Mouse (Mus musculus) adrenal gland, adult 18-20 months (tissue): ENCODE results near the gene Arel1. TPM values are rescaled to one million over a fixed set of nuclear protein-coding genes. Genes with fewer than 3 reads are reported as not detected.

Source experiments
- DNase-seq, 2 experiments: peaks; one replicate each; pipeline ENCODE4 v3.0.0; 2021 to 2022; ENCODE audit warnings: low spot score in 2 of 2
- long read RNA-seq, 2 experiments: library from polyadenylated mRNA; stranded (forward); transcript quantifications; one replicate each; pipeline ENCODE4 v2.0.0; 2021
- total RNA-seq, 2 experiments: library from RNA; stranded (reverse); gene quantifications; 1 replicate in 1 of 2; 2 replicates in 1 of 2; pipeline ENCODE4 v1.2.3; 2021

Gene Arel1
- total RNA-seq, result 10 to 100 TPM; 32.0 to 33.0 TPM
- long read RNA-seq, experiment 1, full-length matches to known transcripts, result 5 of 9 reads
- long read RNA-seq, experiment 1, partial matches to known transcripts, result 2 of 9 reads
- long read RNA-seq, experiment 1, other reads (novel, unspliced or antisense), result 2 of 9 reads
- long read RNA-seq, experiment 2, full-length matches to known transcripts, result 3 of 17 reads
- long read RNA-seq, experiment 2, partial matches to known transcripts, result 12 of 17 reads
- long read RNA-seq, experiment 2, other reads (novel, unspliced or antisense), result 2 of 17 reads

DNA sequence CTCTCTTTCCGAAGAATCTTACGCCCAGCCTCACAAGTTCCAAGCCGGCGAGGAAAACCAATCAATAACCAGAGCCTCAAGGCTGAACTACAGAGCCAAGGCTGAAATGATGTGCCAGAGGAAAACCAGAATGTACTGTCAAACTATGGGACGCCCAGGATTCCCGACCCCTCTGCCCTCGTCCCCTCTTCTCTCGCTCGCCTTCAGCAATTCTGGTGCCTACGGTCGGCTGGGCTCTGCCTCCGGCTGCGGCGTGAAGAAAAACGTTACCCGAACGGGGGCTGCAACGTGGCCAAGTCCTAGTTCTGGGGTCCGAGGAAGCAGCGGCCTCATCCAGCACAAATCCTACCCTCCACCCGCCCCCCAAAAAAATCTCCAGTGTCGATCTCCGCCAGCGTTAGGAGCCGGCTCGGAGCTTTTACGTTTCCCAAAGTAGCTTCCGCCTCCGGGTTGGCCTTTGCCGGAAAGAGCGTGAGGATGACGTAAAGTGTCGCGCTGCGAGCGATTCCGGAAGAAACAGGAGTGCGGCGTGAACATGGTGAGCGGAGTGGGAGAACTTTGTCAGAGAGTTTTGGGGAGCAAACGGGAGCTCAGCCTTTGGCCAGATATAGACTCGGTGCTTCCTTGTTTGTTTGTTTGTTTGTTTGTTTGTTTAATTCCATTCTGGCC is at the start of gene Arel1, which contains the start of gene Fcf1:
TSS of gene Arel1 (minus strand) at position 473 of the 669 bp plus-strand sequence.
TSS of gene Fcf1 (plus strand) at position 470 of the 669 bp plus-strand sequence.
- peak; percentile 82 to 84 for DNase-seq

- no peak for DNase-seq
Measured at GRCm38 (mm10) chr12:85012185-85012584, 41.5 kb upstream of the Arel1 start.

GRCm38 (mm10) chr12:85010541-85010940 is 39.8 kb upstream of the Arel1 start:
- DNase-seq, result no peak

DNA sequence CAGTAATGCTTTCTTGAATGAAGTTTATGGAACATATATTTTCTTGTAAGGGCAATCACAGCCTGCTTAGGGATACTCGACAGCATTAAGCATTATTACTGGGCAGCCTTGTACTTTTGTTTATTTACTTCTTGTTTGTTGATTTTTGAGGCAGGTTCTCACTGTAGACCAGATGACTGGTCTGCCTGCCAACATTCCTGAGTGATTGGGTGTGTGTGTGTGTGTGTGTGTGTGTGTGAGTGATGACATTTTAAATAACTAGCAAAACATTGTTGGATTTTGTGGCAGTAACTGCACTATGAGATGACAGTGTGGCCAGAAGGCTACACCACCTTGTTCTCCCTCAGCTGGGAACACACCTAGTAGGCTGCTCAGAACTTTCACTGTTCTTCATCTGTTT is 39.1 kb upstream of the Arel1 start:
- no peak for DNase-seq

- no peak for DNase-seq
Measured at GRCm38 (mm10) chr12:85007021-85007420, 36.3 kb upstream of the Arel1 start.

DNA sequence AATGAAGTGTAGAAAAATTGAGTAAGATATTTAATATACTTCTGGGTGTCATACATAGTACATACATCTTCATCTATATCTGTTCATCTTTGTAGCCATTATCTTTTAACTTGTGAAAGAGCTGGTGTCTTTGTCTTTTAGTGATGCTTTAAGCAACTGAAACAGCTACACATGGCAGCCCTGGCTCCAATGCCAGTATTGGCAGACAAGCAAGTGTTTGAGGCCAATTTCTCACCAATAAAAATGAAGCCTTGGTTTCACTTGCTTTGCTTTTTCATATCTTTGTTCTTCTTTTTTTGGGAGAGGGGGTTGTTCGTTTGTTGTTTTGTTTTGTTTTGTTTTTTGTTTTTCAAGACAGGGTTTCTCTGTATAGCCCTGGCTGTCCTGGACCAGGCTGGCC is 35.5 kb upstream of the Arel1 start:
- DNase-seq, result no peak

- no peak for DNase-seq
Measured at GRCm38 (mm10) chr12:84999053-84999452, 28.4 kb upstream of the Arel1 start.

GRCm38 (mm10) chr12:84996501-84997398 is 26.1 kb upstream of the Arel1 start:
- DNase-seq, result peak; percentile 46 to 57

DNA sequence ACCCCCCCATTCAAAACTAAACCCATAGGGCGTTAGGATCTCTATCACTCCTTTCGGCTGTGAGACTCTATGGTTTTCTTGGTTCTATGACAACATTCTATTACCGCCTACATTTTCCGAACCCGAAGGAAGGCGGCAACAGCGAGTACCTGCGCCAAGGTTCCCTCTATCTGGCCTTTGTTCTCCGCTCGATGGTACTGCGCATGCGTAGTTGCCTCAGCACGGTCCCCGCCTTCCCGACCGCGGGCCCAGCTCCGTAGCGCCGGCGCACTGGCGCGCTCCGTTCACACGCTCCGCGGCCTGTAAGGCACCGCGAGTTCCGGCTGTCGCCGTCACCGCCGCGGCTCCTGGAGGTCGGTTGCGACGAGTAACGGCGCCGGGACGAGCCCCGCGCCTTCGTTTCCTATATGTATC is 25.4 kb upstream of the Arel1 start, which contains the start of gene Ylpm1:
TSS of gene Ylpm1 (plus strand) at position 239 of the 414 bp plus-strand sequence.
- peak; percentile 93 to 95 for DNase-seq

- DNase-seq, result no peak
Measured at GRCm38 (mm10) chr12:84995112-84995761, 24.5 kb upstream of the Arel1 start.

DNA sequence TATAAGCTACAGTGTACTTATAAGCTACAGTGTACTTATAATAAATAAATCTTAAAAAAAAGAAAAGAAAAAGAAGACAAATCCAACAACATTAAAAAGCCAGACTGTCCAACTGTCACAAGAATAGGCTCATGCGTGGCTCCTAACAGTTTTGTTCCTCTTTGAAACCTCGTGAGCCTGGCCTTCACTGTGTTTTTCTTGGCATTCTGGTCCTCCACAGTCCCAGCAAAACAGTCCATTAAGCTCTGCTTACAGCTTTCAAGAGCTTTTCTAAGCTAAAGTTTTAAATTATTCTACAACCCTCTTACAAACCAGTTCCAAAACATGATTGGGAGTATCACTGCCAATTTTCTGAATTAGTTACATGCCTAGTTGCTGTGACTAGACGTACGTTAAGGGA is 18.8 kb upstream of the Arel1 start:
- no peak for DNase-seq

GRCm38 (mm10) chr12:84979264-84979862 is 8.7 kb upstream of the Arel1 start:
- DNase-seq, result no peak

- no peak for DNase-seq
Measured at GRCm38 (mm10) chr12:84969656-84970427, 858 bp downstream of the Arel1 start.

- no peak for DNase-seq
Measured at GRCm38 (mm10) chr12:84968831-84969655, 1.7 kb downstream of the Arel1 start.

DNA sequence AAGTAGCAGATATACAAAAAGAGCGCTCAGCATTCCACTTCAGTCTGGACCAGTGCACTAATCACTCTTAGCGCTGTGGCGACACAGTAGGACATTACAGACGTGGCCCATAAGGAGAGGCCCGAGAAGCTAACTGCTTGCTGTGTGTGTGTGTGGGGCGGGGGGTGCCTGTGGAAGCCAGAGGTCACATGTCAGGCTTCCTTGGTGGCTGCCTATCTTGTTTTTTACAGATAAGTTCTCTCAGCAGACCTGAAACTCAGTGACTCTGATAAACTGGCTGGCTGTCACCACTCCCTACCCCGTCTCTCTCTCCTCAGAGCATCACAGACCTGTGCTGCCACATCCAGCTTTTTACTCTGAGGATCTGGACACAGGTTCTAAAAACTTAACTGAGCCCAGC is 8.1 kb downstream of the Arel1 start:
- DNase-seq, result no peak

- no peak for DNase-seq
Measured at GRCm38 (mm10) chr12:84958794-84959356, 11.8 kb downstream of the Arel1 start.

DNA sequence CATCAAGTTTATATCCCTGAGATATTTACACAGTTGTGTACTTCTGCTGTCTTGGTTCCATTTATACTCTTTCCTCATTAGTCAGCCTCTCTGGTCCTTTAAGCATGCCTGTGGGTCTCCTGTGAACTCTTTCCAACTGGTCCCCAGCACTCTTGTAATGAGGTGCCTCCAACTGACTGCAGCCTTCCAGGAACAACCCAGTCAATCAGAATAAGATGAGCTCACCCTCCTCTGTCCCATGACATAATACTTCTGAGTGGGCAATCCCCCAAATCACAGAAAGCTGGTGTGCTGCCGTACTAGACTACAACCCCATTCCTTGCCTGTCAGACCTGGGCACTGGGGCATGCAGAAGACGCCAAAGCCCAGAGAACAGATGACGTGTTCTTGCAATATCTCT is 14.4 kb downstream of the Arel1 start:
- DNase-seq, result no peak

DNA sequence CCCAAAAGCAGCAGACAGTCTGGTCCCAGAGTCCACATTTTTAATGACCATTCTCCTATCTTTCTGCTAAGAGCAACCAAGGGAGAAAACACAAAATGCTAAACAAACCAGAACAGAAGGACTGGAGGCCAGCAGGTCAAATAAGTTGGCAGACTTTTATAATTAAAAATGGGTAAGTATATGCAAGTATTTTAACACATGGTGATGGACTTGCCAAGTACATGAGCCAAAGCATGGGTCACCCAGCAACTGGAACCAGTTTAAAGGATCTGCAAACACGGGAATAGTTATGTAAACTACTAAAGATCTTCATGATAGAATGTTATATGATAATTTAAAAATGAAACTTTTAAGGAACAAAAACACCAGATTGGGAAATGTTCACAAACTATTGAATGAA is 18.3 kb downstream of the Arel1 start:
- DNase-seq, result no peak

DNA sequence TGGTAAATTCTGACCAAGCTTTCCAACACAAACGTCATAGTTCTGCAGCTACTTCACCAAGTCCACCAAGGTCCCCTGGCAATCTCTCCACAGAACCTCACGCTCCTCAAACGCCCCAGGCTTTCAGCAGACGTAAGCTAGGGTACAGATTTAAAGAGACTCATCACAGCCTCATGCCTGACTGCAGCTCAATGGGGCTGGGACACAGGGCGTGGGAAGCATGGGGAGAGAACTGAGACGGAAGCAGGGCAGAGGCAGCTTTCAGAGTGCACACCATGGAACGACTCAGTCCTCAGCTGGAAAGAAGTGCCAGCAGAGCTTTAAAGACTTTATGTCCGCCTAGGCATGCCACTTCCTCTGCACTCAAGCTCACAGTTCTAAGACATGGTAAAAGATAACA is 19.2 kb downstream of the Arel1 start:
- no peak for DNase-seq
